Mouse (Mus musculus) mammary gland, adult 2 months (tissue): ENCODE measurements around the gene Chrm5. TPM values are rescaled to one million over a fixed set of nuclear protein-coding genes. Genes with fewer than 3 reads are reported as not detected.

Source experiments
- polyA plus RNA-seq: library from polyadenylated mRNA; depleted of rRNA; stranded (reverse); fragments of >200 nt; gene quantifications from 2 replicates; pipeline ENCODE4 v1.2.3, GENCODE M21; 2012; ENCODE audit warnings: low replicate concordance; rRNA removed

Gene Chrm5
- not detected in 2 replicates for polyA plus RNA-seq

DNA sequence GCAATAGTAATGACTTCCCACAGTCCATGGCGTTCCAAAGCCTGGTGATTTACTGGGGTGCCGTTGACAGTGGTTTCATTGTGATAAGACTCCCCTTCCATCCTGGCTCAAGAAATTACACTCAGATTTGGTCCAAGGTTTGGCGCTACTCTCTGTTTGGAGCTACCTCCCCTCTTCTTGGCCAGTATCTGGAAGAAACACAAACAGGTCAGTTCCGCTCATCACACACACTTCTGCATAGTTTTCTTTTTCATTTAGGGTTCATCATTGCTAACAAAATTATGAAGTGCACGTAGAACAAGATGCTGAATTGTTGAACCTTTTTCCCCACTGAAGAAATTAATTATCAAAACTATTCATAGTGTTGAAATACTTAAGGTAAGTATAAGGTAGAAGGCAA is at the start of gene Chrm5:
Gene Chrm5, minus strand, starts transcription at position 101 of the 400 bp plus-strand sequence.

DNA sequence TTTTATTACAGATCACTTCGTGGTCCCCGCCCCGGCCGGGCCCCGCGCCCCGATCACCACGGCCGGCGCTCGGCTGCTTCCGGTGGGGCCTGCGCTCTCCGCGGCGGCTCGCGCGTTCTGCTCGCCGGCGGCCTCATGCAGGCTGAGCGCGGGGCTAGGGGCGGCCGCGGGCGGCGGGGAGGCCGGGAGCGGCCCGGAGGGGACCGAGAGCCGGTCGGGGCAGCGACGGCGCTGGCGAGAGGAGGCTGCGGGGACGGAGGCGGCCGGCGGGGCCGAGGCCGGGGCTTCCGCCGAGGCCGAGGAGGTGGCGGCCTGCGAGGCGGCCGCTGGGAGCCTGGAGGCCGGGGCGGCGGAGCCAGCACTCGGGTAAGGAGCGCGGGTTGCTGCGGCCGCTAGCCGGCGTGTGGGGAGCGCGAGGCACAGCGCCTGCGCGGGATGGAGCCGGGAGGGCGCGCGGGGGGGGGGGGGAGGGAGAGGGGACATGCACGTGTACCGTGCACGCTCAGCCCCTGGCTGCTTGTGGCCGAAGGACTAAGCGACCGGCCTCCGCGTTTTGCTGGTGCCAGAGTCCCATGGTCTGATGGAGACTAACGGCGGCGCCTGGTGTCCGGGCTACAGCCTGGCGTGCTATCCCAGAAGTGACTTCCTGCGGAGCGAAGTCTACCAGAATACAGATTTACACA is 12.4 kb upstream of the Chrm5 start, which contains the start of gene Aven:
Gene Aven, plus strand, starts transcription at position 109 of the 683 bp plus-strand sequence.

DNA sequence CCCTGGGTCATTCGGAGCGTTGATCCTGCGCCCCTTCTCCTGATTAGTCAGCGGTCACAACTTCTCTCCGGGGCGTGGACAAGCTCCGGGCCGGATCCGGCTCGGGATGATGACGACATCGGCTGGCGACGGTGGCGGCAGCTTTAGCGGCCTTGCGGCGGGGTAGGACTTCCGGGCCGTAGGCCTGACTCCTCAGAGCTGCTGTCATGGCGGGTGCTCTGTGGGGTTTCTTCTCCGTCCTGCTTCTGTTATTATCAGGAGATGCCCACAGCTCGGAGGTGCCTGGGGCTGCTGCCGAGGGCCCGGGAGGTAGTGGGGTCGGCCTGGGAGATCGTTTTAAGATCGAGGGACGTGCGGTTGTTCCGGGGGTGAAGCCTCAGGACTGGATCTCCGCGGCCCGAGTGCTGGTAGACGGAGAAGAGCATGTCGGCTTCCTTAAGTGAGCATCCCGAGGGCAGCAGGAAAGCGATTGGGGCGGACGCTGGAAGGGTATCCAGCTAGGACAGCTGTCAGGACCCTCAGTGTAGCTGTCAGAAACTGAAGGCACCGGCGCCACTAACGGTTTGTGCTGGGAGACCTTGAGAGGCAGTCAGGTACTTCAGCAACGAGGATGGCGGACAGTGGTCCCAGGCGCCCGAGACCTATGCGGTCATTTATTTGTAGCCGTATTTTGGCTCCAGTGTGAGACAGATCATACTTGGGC is 25.6 kb downstream of the Chrm5 start, which contains the start of gene Emc7:
Gene Emc7, plus strand, starts transcription at position 136 of the 703 bp plus-strand sequence.

Other genes starting within 250 kb of the Chrm5 start
- gene Lpcat4, start 241.3 kb downstream of the Chrm5 start, polyA plus RNA-seq: 36.0 and 94.5 TPM in 2 replicates
- not detected in 2 replicates for gene Nutm1, start 221.5 kb downstream of the Chrm5 start, polyA plus RNA-seq
- 62.3 and 132 TPM in 2 replicates for gene Nop10, start 218.8 kb downstream of the Chrm5 start, polyA plus RNA-seq
- 35.2 and 45.7 TPM in 2 replicates for gene Slc12a6, start 214.9 kb downstream of the Chrm5 start, polyA plus RNA-seq
- gene Gm21985, start 214.5 kb downstream of the Chrm5 start, polyA plus RNA-seq: not detected in 2 replicates
- 67.8 and 129 TPM in 2 replicates for gene Emc4, start 112.7 kb downstream of the Chrm5 start, polyA plus RNA-seq
- gene Katnbl1, start 101.6 kb downstream of the Chrm5 start, polyA plus RNA-seq: 0.86 and 2.4 TPM in 2 replicates
- gene Emc7, start 25.8 kb downstream of the Chrm5 start, polyA plus RNA-seq: 4.1 and 7.3 TPM in 2 replicates
- 1.6 and 8.7 TPM in 2 replicates for gene Aven, start 12.2 kb upstream of the Chrm5 start, polyA plus RNA-seq